Mouse (Mus musculus) heart, postnatal 10 days (tissue): ENCODE results near the gene Clic4. TPM values are rescaled to one million over a fixed set of nuclear protein-coding genes. Genes with fewer than 3 reads are reported as not detected.

Source experiments
- DNase-seq, 2 experiments: peaks; one replicate each; pipeline ENCODE4 v3.0.0; 2021
- intact Hi-C: fragments of 180-260 bp; cut with DNase I; formaldehyde crosslinking; loops from one replicate; pipeline ENCODE4 v1.15.1; 2025
- total RNA-seq, 2 experiments: library from RNA; stranded (reverse); gene quantifications; 2 replicates each; pipeline ENCODE4 v1.2.3; 2021

Clic4 gene
- total RNA-seq, 2 experiments from 2014 or later = 309 to 310 TPM

DNA sequence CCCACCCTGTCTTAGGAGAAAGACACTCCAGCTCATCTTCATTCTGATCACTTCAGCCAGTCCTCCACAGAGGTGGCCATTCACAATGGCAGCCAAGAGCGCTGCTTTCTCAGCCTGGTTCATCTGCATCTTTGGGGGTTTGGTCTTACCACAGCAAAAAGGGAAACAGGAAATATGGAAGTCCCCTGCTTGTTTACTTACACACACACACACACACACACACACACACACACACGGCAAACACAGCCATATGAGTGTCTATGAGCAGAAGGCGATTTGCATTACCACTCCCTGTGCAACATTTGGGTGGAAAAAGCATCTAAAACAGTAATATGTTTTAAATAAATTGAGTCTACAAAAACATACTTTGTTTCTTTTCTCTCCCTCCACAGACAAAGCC, 32.3 kb downstream of the Clic4 start:
- DNase-seq = no peak
- intact Hi-C loops = no loop called here

DNA sequence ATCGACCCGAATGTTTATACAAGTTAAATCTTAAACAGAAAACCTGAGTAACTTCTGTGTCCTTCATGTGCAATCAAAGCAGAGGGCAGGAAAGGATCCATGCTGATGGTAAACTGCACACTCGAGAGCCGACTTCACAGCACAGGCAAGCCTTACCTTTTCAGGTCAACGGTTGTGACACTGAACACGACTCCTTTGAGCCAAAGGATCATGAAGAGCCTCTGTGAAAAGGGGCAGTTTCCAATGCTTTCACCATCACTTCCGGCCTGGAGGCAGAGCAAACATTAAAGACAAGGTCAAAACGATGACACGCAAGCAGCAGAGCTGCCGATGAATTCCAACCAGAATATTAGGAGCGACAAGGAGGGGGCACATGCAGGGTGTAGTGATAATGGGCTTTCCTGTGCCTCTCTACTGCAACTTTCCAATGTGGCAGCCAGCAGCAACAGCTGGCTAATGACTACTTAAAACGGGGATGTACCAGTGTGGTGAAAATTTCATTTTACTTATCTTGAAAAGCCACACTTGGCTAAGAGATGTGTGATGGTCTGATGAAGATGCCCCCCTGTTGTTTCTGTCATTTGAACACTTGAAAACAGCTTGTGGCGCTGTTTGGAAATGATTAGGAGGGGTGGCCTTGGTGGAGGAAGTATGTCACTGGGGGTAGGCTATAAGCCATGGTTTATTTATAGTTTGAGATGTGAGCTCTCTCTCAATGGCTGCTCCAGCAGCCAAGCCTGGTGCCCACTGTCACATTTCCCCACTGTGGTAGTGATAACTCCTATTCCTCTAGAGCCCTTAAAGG, 33.7 kb downstream of the Clic4 start:
- DNase-seq = no peak
- intact Hi-C loops = no loop called here

DNA sequence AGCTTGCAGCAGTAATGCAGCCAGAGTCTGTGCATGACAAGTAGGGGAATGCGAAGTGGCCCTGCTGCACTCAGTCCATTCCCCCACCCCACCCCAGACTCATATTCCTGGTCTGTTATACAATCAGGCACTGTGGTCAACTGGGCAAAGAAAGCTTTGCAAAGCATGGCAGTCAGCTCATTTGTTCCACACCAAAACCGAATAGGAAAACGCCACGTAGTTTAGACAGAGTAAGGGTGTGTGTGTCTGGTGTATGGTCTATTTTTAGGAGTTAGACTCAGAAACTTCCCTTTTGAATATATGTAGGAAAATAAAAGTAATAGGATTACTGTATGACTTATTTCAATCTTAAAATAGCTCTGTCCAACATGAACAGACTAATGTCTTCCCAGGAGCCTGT, 36.0 kb downstream of the Clic4 start:
- DNase-seq = no peak
- intact Hi-C loops = no loop called here

DNA sequence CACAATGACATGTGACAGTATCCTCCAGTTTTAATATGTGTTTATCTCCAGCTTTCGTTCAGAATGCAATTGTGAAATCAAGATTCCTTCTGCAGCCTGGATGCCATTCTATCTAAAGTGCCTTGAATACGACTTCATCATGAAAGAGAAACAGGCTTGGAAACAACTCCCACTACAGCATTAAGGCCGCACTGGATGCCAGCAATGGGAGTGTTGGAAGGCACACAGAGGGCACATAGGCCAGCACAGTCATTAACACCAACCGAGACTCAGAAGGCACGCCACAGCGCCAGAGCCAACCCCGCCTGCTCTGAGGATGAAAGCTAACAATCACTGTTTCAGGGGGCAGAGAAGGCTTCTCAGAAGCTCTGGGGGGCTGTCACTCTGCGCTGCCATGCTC, 37.1 kb downstream of the Clic4 start:
- DNase-seq = peak in 1 of 2 experiments; percentile 40
- intact Hi-C loops = no loop called here

DNA sequence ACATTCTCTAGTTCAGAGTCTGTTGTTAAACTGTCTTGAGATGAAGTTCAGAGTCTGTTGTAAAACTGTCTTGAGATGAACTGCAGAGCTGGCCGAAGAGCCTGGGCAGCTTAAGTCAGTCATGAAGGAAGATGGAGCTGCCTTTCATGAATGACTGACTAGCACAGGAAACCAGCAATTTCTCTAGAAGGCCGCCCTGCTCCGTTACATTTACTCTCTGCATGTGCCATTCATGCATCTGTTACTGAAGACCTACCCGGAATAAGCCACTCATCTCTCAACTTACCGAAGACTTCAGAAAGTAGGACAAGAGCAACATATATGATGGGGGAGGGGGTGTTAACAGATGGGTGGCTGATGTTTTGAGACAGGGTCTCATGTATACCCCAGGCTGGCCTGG, 40.1 kb downstream of the Clic4 start:
- no peak for DNase-seq
- intact Hi-C loops = no loop called here

DNA sequence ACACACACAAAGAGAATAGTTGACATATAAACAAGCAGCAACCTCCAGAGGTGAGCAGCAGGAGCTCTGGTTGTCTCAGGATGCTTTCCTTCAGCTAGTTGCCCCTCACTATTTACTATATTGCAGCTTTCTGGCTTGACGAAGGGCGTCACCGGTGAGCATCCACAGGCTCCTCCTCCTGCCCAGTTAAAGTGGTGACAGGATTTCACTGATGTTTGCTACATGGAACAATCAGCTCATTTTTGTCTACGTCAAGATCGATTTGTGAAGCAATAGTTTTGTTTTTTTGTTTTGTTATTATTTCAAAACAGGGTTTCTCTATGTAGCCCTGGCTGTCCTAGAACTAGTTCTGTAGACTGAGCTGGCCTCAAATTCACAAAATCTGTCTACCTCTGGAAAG, 41.1 kb downstream of the Clic4 start:
- intact Hi-C loops = no loop called here
- DNase-seq = no peak

DNA sequence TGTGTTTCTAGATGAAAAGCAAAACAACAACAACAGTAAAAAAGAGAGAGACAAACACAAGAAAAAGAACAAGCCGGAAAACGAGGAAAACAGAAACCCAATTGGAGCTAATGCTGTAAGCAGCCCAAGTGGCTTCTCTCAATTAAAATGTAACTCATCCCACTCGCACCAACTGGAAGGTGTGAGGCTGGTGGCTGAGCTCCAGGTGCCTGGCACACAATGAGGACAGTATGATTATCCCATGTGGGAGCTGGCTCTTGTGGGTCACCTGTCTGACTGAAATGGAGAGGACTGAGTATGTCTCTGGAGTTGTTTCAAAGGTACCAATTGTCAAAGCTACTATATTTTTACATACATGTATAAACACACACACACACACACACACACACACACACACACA, 41.5 kb downstream of the Clic4 start:
- intact Hi-C loops = no loop called here
- DNase-seq = no peak

DNA sequence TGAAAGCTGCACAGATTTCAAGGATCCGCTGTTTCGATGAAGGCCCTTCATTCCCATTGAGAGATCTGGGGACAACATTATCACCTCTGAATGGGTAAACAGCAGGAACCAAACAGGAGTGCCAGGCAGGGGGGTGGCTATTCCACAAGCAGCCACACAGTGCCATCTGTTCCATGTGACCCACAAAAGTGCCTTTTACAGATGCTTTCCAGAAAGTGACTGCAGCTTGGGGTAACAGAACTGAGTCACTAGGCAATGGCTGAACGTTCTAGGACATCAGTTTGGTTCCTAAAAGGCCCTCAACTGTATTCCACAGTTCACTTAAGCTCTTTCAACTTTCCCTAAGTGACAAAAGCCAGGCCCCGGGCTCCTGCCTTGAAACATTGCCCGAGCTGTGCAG, 42.0 kb downstream of the Clic4 start:
- intact Hi-C loops = no loop called here
- DNase-seq = peak in 1 of 2 experiments; percentile 33

DNA sequence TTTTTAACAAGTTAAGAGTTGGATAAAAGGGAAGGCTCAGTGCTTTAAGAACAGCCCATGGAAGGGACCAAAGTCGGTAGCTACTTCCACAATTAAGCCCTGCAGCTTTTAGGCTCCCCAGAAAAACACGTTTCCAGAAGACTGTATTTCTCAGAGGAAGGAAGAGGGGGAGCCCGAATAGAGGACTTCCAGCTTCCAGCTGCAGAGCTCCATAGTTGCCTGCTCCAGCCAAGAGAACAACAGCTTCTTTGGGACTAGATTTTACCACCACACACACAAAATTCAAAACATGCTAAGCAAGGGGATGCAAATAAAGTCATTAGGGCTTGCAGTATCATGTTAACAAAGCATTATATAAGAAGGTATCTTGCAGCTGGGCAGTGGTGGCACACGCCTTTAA, 42.7 kb downstream of the Clic4 start:
- intact Hi-C loops = no loop called here
- DNase-seq = no peak

DNA sequence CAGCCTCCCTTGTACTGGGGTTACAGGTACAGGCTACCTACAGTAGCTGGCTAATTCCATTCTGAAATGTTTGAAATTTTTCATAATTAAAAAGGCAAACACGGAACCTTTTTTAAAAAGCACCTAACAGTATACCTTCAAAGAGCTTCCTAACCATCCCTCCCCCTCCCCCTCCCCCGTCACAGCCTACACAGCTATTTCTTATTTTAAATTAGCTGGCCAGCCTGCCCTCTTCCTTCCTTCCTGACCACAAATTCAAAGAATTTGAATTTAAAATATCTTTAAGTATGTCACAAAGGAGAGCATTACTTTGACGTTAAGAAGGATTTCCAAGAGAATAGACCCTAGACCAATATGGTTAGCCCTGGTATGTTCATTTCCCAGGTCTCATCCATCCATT, 44.5 kb downstream of the Clic4 start:
- intact Hi-C loops = no loop called here

DNA sequence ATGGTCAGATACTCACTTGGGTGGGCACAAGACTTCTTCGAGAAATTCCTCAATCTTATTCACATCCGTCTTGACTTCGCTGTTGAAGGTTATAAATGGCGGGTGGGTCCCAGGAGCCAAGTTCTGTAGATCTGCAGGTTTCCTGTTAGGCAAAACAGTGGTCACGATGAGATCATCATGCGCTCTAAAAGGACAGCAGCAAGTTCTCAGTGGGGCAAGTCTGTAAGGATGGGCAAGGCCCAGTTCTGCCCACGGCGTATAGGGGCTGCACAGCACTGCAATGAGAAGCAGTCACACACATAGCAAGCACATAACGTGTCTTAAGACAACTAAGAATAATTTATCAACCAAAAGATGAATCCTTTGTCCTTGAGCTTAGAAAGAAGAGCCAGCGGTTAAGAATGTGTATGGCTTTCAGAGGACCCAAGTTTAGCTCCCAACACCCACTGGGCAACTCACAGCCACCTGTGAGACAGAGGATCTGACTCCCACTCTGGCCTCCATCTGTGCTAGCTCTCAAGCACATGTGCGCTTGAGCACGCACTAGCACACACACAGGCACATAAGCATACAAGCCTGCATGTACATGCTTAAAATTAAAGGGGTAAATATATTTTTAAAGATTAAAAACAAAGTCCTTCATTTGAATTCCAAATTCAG, 46.5 kb downstream of the Clic4 start:
- no peak for DNase-seq
- intact Hi-C loops = no loop called here

More for the DNA sequence above, 44.5 kb downstream of the Clic4 start:
- DNase-seq = no peak

DNA sequence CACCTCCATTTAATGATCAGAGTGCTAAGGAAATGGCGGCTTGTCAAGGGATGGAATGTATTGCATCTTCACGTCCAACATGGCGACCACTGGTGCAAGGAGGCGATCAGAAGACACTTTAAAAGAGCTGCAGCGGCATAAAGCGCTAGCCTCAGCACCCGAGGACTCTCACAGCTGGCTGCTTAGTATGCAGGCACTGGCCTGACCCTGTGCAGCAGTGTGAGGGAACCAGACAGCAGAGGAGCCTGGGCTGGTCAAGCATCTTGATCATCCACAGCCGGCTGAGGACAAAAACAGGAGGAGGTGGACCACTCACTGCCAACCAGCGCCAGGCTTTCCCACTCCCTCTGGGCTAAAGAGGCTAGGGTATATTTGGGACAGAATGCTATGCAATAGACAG, 48.8 kb downstream of the Clic4 start:
- DNase-seq = no peak
- intact Hi-C loops = no loop called here

DNA sequence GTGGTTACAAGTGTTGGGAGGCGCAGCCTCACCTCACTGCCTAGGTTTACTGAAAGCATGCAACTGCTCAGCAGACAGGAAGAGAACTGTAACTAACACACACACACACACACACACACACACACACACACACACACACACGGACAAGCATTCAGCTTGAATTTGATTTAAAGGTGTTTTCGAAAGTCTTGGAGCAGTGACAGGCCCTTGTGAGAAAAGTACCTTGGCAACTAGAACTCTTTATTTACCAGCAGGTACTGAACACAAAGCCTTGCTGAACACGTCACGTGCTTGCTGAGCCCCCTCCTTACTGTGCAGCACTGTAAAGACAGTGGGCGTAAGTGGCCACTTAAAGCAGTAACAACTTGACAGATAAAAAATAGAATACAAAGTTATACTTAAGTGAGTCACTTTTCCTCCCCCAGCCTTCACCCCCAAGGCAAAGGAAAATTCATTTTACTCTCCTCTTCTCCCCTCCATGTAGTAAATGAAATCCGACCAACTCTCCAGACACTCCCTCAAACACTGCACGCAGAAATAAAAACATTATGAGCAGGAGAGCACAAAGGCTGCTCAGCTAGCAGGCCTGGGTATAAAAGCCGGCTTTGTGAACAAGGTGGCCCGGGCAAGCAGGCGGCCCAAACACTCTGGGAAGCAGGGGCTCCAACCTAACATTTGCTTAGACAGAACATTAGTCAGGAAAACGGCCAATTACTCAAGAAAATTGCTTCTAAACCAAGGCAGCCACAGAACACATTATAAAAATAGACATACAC, 50.8 kb downstream of the Clic4 start:
- intact Hi-C loops = loop anchor here (2.0 kb wide), 1 partner anchor 49 kb away; no protein-coding TSS in a partner anchor
- no peak for DNase-seq

DNA sequence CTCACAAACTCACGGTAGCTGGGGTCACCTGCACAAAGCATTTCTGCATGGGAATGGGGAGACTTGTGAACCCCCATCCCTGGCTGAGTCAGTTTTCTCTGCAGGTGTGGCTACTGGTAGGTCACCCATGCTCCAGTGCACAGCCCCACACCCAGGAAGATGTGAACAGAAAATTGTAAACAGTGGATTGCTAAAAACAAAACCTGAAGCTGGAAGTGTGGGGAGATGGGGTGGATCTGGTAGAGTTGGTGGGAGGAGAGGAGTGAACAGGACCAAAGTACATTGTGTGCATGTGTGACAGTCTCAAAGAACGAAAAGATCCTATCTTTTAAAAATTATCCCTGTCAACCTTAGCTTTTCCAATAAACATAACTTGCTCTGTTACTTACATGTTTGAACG, 52.0 kb downstream of the Clic4 start:
- no peak for DNase-seq
- intact Hi-C loops = loop anchor here (2.0 kb wide), 1 partner anchor 50 kb away; no protein-coding TSS in a partner anchor

DNA sequence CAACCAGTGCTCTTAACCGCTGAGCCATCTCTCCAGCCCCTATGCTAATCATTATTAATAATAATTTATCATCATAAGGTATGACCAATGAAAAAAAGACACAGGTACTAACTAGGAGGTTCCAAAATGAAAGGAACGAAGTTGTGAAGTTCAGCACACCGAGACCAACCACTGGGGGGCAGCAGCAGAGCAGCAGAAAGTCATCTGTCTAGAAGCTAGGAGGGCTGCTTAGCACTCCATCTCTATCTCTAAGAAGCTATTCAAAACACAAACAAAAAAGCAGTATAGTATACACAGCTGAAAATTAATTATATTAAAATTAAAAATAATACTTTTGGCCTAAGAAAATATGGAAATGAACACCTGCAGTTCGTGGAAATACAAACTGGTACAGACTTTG, 53.0 kb downstream of the Clic4 start:
- peak; percentile 82 to 92 for DNase-seq
- intact Hi-C loops = loop anchor here (1.0 to 2.0 kb wide), 2 partner anchors 51 to 99 kb away; no protein-coding TSS in a partner anchor

DNA sequence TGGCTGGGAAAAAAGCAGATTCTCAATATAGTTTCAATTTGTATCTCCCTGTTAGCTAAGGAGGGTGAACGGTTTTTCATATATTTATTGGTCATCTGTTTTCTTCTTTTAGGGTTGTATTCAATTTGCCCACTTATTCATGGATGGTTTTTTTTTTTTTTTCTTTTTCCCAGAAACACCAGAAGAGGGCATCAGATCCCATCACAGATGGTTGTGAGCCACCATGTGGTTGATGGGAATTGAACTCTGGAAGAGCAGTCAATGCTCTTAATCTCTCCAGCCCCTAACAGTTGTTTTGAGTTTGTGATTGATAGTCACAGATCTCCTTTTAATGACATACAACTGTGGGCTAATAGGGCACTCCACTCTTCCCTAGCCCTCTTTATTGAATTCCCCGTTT, 62.8 kb downstream of the Clic4 start:
- intact Hi-C loops = loop anchor here (5.0 kb wide), 1 partner anchor 193 kb away; no protein-coding TSS in a partner anchor

DNA sequence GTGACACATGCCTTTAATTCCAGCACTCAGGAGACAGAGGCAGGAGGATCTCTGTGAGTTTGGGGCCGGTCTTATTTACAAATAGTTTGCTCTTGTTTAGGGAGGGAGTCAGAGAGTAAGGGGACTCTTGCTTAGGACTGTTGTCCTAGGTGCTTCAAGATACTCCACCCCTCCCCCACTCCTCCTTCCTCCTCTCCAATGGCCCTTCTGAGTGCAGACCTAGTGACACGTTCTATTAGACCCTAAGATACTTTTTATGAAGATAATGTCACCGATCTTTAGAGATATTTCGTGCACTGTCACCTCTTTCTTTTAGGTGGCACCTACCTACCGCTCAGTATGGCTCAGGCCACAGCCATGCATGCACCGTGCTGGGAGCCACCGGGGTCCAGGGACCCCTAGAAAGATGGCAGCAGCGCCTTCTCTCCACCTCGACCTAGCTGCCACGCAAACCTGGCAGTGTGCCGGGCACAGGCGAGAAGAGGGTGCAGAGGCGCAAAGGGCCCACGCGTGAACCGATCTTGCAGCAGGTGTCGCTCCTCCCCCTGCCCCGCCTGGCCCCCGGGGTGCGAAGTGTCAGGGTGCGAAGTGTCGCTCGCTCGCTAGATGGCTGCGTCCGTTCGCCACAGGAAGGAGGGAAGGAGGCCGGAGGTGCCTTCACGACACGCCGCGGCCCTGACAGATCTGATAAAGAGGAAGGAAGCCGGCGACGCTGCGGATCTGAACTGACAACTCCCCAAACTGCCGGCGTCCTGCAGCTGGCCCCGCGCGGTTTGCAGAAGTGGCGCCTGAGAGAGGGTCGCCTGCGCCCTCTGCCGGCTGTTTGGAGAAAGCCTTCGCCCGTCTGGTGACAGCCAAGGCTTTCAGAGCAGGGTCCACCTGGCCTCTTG, 66.7 kb downstream of the Clic4 start:
- intact Hi-C loops = loop anchor here (1.0 to 5.0 kb wide), 4 partner anchors 51 to 260 kb away; no protein-coding TSS in a partner anchor

More for the DNA sequence above, 62.8 kb downstream of the Clic4 start:
- no peak for DNase-seq

DNA sequence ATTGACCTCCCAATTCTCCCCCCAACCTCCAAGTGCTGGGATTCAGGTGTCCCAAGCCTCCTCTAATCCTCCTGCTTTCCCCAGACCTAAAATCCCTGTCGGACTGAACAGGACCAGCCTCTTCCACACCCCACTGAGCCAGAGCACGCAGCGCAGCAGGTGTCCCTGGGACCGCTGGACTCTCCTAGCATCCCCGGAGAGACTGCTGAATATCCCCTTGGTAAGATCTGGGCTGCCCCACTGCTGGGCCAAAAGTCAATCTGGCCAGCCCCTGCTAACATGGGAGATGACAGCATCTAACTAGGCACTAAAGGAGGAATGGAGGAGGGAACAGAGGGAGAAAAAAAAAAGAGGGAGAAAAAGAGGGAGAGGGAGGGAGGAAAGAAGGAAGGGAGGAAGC, 67.4 kb downstream of the Clic4 start:
- no peak for DNase-seq

More for the DNA sequence above, 66.7 kb downstream of the Clic4 start:
- DNase-seq = peak; percentile 88 to 92

DNA sequence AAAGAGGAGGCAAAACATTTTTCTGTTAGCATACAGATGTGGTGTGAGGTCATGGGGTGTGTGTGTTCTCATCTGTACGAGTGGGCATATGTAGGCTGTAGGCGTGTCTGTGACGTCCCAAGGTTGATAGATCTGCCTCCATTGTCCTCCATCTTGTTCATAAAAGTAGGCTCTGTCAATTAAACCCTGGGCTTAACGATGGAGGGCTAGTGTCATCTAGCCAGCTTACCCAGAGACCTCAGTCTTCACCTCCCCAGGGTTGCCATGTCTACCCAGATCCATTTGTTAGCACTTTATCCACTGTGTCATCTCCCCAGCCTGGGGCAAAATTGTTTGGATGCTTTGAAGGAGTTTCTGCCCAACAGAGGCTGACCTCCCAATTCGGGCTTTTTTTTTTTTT, 67.9 kb downstream of the Clic4 start:
- intact Hi-C loops = loop anchor here (2.0 to 5.0 kb wide), 2 partner anchors 50 to 187 kb away; no protein-coding TSS in a partner anchor

More for the DNA sequence above, 67.4 kb downstream of the Clic4 start:
- intact Hi-C loops = loop anchor here (2.0 to 5.0 kb wide), 2 partner anchors 50 to 188 kb away; no protein-coding TSS in a partner anchor

More for the DNA sequence above, 67.9 kb downstream of the Clic4 start:
- no peak for DNase-seq
